Mouse (Mus musculus) retina, embryonic 14.5 days (tissue): ENCODE results near the gene Ust.

Source experiments
- DNase-seq: peaks from one replicate; pipeline ENCODE4 v3.0.0-alpha.2; 2015; ENCODE audit warnings: low spot score

The Ust gene

GRCm38 (mm10) chr10:8428787-8429778 lies 89.5 kb downstream of the Ust start:
- no peak for DNase-seq

GRCm38 (mm10) chr10:8427671-8428364 lies 90.8 kb downstream of the Ust start:
- no peak for DNase-seq

- DNase-seq = no peak
Observed at GRCm38 (mm10) chr10:8419496-8420009, 99.1 kb downstream of the Ust start.

DNA sequence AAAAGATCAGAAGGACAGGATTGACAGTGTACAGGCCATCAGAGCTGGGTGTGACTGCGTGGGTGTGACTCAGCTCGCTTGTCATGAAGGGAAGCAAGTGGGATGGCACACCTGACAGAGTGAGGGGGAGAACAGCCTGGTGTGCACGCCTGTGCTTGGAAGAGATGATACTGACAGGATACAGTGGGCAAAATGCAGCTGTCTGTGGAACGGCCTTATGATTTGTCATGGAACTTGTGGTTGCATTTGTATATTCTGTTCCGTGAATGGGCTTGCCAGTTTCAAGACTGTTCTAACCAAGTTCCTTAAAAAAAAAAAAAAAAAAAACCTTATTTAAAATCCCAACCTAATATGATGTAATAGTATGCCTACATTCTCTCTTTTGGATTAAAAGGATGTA lies 103.2 kb downstream of the Ust start:
- DNase-seq = no peak

DNA sequence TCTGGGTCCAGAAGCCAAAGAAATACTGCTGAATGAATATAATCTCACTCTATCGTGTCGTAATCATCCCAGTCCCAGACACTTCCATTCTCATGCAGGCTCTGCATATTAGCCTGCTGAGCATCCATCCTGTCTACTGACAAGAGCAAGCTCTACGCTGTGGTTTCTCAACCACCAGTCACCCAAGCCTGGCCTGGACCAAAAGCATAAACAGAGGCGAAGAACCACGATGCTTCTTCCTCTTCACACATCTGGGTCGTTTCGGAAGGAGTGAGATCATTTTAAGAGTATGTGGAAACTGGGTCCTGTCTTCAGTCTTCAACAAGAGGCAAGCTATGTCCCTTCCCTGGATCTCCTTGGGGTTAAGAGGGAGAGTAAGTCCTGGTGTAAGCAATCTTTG lies 103.6 kb downstream of the Ust start:
- no peak for DNase-seq

GRCm38 (mm10) chr10:8405141-8405540 lies 113.5 kb downstream of the Ust start:
- no peak for DNase-seq

- DNase-seq = no peak
Observed at GRCm38 (mm10) chr10:8392226-8392625, 126.4 kb downstream of the Ust start.

DNA sequence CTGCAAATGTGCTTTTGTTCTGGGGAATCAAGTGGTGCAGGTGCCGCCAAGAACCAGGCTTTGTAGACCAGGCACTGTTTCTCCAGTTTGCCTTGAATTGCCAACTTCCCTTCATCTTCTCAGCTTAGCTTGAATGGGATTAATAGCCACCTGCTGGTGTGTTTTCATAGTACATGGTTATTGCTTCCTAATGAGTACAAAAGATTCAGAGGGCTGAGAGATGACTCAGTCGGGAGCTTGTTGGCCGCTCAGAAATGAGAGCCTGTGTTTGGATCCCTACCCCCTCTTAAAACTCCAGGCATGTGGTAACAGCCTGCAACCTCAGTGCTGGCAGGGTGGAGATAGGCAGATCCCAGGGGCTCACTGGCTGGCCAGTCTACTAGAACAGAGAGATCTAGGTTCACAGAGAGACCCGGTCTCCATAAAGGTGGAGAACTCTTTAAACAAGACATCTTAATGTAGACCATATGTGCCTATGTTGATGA lies 127.3 kb downstream of the Ust start:
- peak; percentile 8 for DNase-seq

DNA sequence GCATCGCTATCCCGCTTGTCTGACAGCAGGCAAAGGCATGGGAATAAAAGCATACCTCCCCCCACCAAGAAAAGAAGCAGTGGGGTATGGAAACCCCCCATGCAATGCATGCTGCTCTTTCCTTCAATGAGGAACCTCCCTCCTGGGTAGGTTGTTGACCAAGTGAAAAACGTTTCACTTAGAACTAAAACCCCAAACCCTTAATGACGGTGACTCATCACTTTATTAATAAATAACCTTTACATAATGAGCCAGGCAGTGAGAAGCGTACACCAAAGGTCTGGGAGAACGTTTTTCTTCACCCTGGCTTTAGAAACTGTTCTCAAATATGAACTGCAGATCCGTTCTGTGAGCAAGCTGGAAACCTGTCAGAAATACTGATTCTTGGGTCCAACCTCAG lies 130.4 kb downstream of the Ust start:
- DNase-seq = no peak

DNA sequence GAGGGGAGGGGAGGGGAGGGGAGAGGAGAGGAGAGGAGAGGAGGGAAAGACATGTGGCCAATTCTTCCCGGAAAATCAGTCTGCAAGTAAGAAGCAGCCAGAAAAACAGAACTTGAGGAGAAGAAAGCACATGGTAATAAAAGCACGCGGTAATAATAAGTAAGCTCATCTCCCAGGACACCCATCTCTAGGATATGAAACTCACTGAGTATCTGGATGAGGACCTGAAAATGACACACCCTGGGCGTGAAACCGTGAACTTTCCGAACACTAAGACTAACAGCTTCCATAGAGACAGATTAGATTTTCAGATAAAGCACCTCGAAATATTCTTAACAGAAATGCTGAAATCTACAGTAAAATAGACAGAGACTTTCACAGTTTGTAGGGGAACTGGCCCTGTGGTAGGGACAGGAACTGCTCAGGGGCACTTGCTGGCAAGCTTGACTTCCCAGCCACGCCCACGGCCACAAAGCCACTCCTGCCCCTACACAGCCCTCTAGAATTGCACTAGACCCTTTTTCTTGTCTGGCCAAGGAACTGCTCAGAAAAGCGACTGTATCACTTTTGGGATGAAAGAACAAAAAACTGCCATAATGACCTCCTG lies 148.6 kb downstream of the Ust start:
- no peak for DNase-seq

DNA sequence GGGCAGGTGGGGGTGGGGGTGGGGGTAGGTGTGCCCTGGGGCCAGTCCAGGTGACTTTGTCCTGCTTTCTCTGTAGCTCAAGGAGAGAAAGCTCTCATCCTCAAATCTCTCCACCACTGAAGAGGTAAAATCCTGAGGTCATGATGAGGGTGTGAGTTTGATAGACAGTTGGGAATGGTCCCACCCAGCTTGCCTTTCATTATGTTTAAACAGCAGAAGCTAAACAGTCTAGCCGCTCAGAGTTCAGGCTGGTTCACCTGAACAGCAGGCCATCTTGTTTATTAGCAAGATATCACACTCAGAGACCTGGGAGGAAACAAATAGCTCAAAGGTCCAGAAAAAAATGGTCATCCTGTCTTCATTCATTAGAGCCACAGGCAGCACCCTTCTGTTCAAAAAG lies 152.8 kb downstream of the Ust start:
- DNase-seq = no peak

GRCm38 (mm10) chr10:8364182-8364581 lies 154.4 kb downstream of the Ust start:
- DNase-seq = no peak

DNA sequence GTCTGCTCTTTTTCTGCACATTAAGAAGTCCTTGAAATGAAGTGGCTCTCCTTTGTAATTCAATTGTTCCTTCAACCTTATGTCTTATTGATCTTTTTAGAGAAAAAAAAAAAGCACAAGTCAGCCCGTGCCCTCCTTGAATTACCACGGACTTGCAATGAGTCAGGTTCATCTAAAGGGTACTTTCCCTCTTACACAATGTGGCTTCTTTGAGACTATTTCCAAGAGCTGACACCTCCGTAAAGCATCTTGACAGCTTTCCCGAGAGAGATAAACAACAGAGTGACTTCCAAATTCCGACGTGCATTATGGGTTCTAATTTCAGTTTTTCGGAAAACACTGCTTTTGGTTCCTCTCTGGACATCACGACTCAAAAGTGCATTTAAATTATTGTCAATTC lies 155.3 kb downstream of the Ust start:
- DNase-seq = no peak

- no peak for DNase-seq
Observed at GRCm38 (mm10) chr10:8358286-8359045, 160.2 kb downstream of the Ust start.

DNA sequence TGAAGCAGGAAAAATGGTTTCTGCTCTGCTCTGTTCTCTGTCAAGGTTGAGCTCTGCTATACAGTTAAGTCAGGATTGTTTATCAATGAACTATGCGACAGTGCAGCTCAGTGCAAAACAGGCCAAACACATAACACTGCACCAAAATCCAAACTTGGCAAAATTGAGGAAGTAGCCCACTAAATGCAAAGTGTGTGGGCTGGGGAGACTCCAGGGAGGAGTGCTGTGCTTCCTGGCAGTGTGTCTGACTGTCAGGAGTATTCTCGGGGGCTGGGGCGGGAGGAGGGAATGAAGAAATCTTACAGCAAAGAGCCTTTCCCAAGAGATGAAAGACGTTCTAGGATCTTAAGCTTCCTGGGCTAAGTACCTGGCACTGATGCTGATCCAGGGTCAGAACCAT lies 165.1 kb downstream of the Ust start:
- no peak for DNase-seq

DNA sequence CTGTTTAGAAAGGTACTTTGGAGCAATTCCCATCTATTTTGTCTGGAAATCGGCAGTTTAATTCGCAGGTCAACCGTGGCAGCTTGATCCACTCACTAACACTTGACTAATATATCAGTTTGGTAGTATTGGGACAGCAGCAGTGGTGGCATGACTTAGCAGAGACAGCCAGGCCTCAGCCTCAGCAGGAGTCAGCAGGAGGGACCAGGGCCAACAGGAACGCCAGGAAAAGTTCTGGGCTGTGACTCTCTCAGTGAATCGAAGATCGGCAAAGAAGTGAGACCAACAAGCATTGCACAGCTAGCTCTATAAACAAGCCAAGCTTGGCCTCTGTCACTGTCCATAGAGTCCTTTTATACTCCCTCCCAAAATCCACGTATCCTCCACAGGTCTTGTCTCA lies 168.0 kb downstream of the Ust start:
- DNase-seq = no peak

DNA sequence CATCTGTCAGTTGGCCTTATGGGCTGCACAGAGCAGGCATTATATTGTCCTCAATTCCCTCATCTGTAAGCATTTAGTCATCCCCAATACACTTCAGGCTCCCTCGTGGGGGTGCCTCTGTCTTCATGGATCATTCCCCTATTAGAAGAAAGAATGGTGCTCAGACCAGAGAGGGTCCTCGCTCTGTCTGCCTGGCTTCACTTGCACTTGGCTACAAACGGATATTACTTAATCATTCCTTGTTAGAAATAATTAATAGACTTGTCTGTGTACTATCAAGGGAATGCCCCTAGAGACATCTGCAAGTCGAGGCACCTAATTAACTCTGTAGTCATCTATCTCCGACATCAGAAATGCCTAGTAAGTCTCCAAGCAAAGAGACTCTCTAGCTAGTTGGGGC lies 171.1 kb downstream of the Ust start:
- no peak for DNase-seq

- no peak for DNase-seq
Observed at GRCm38 (mm10) chr10:8342556-8342955, 176.1 kb downstream of the Ust start.

- no peak for DNase-seq
Observed at GRCm38 (mm10) chr10:8339645-8340428, 178.8 kb downstream of the Ust start.

DNA sequence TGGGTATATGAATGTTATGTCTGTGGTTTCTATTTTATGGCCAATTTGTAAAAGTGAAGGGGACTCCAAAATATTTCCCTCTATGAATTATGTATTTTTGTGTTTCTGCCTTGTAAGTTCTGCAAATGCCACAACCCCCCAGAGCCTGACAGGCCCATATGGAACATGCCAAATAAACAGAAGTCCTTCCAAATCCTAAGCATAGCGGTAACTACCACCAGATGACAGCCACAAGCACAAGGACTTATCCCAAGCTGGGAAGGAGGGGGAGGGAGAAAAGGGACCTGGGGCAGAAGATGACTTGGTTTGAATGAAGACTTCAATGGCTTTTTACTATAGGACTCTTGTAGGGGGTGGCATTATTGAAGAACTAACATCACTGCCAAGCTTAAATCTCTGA lies 182.0 kb downstream of the Ust start:
- no peak for DNase-seq

GRCm38 (mm10) chr10:8330958-8331357 lies 187.7 kb downstream of the Ust start:
- no peak for DNase-seq
